Mouse (Mus musculus): ENCODE data around the gene Zfp367.

DNA sequence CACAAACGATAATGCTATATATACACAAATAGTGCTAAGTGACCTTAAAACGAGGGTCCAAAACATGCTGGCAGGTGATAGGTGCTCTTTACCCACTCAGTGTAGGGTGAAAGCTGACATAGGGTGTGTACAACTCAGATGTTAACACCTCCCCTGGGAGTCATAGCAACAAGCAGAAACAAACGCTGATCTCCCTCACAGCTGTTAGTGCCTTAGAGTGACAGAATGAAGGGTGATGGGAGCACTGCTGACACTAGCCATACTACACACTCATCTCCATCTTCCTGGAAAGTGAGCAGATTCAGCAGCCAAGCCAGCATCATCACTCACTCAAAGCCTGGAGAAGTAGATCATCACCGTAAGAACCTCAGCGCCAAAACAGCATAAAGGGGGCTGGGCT is 2.9 kb downstream of the Zfp367 start:
- TF ChIP-seq POLR2A (IDR thresholded peaks at IDR 0.05; ENCODE audit: borderline replicate concordance, extremely low read depth, low read depth, low read length) (no peak), CTCF (IDR thresholded peaks at IDR 0.05; ENCODE audit: insufficient read depth, low read length) (no peak)
